Mouse (Mus musculus): Measurements from ENCODE around the gene Rab3ip. TPM values are rescaled to one million over a fixed set of nuclear protein-coding genes. Genes with fewer than 3 reads are reported as not detected.

Rab3ip gene
- polyA plus RNA-seq (2012; rRNA removed): 30.5 and 47.8 TPM in 2 replicates

DNA sequence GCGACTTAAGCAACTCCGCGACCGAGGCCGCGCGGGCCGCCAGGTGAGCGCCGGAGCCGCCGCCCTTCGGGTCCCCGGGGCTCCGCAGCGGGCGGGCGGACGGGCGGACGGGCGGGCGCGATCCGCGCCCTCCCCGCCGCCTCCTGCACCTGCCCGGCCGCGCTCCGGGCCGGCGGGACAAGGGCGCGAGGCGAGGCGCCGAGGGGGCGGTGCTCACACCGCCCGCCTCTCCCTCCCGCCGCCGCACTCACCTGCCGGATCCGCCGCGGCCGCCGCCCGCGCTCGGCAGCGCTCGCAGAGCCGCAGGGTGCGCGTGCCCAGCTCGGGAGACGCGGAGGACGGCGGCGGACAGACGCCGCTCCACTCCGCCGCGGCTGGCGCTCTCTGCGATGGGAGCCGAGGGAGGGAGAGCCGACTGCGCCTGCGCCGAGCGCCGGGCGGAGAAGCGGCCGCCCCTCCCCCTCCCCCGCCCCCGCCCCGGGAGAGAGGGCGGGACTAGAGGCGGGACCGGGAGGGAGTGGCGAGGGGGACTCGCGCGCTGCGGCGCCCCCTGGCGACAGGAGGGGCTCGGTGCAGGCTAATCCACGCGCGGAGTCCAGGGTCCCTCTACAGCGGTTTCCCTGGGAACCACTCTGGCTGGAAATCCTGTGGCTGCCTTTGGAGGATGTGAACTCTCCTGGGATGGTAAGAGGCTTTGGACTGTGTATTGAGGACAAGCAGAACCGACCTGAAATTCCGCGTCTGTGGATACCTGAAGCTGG, at the start of gene Rab3ip:
Gene Rab3ip, minus strand, starts transcription at position 761 of the 761 bp plus-strand sequence.

DNA sequence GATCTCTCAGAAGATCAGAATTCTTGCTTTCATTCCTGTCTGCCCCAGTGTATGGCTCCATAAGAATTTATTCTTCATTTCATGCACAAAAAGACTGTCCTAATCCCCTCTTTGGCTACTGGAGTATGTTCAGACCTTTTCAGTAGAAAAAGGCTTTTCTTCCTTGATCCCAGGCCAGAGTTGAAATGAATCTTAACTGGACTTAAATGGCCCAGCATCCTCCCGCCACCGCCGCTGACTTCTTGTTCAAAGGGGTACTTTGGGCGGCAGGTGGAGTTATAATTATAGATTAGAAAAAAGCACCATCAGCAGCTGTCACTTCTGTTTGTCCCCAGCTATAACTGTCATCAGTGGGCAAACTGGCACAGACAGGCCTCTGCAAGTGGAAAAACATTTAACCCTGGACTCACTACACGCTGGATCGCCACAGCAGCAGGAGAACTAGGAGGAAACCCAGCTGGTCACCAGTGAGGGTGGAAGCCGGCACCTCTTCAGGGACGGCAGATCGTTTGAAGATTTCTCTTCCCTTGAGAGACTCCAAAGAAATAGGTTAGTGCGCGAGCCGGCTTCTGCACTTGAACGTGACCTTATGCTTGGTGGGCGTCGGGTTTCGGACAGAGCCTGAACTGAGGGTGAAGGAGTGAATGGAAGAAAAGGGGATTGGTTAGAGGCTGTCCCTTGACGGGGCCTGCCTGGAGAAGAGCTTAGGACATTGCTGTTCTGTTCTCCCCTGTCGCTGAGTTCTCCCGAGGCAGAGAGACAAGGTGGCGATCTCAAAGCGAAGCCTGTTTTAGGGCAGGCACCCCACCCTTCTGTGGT, 35.9 kb upstream of the Rab3ip start, which contains the start of gene Best3:
Gene Best3, plus strand, starts transcription at position 51 of the 819 bp plus-strand sequence.

DNA sequence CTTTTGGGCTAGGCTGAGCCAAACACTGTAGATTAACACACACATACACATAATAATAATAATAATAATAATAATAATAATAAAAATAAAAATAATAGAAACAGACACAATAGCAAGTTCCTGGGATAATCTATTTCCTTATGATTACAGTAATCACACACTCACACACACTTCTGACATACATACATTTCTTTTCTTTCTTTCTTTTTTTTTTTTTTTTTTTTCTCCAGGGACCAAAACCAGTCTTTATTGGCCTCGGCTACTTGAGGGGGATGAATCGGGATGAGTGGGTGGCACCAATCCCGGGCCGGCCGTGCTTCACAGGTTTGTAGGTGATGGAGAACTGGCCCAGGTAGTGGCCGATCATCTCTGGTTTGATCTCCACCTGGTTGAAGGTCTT, 21.9 kb upstream of the Rab3ip start, which contains the start of gene Gm10271:
Gene Gm10271, minus strand, starts transcription at position 101 of the 400 bp plus-strand sequence.

DNA sequence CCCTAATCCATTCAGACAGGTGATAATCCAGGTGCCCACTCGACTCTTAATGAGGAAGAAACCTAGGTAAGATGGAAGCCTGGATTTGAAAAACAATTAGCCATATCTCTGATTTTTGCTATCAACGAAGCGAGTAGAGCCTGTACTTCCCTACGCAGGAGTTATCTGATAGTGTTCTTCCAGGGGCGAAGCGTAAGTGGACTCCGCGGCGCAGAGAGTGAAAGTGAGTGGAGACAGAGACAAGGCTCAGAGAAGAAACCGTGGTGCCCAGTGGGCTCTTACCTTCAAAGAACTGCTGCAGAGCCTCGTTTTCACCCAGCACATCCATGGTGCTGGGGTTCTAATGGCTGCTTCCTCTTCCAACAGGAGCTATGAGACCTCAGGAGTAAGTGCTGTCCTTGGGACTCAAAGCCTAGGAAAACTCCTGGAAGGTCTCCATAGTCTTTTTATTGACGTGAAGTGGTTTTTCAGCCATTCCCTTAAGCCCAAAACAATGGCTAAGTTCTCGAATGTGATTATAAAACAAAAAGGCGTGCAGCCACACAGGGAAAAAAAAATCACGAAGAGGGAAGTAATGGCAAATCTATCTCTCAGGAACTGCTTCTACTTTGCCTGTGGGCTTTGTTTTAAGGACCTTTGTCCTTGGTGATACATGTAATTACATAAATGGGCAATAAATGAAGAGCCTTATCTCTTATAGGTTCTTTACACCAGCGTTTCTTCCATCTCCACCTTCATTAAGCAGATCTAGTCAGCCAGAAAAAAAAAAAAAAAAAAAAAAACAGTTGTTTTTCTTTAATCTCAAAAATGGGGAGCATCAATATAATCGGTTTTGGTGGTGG, 54.0 kb downstream of the Rab3ip start, which contains the start of gene Myrfl:
Gene Myrfl, minus strand, starts transcription at position 584 of the 842 bp plus-strand sequence.

Other genes starting within 250 kb of the Rab3ip start
- 0.05 and 0.24 TPM in 2 replicates for gene Myrfl, start 53.9 kb downstream of the Rab3ip start, polyA plus RNA-seq (2012; rRNA removed)
- not detected in 2 replicates for gene Gm10271, start 21.8 kb upstream of the Rab3ip start, polyA plus RNA-seq (2012; rRNA removed)
- 0.12 and 0.55 TPM in 2 replicates for gene Best3, start 35.5 kb upstream of the Rab3ip start, polyA plus RNA-seq (2012; rRNA removed)
- gene Lrrc10, start 94.6 kb upstream of the Rab3ip start, polyA plus RNA-seq (2012; rRNA removed): 1.1 and 1.8 TPM in 2 replicates
- 328 TPM in 2 replicates for gene Cct2, start 113.0 kb upstream of the Rab3ip start, polyA plus RNA-seq (2012; rRNA removed)
- gene Frs2, start 197.8 kb upstream of the Rab3ip start, polyA plus RNA-seq (2012; rRNA removed): 22.6 and 35.0 TPM in 2 replicates